Mouse (Mus musculus): ENCODE measurements at regions not wholly inside any gene's neighbourhood (a gene's known extent, or its start where the extent isn't known, plus 50 kb on each side); places are given as distances from the start of the nearest gene placed in this dataset.

GRCm38 (mm10) chr8:44656031-44656430, 279.2 kb upstream of the Fat1 start:
- H3K9me3 ChIP-seq, result no peaks in the 10 kb centered on the region
- H3K27me3 ChIP-seq, result no peaks in the 10 kb centered on the region
- ATAC-seq (ENCODE audit: insufficient number of reproducible peaks, insufficient read depth, low FRiP score, low TSS enrichment), result no peak

GRCm38 (mm10) chr8:44656470-44656869, 278.8 kb upstream of the Fat1 start:
- H3K36me3 ChIP-seq, result no peaks in the 10 kb centered on the region
- ATAC-seq (ENCODE audit: insufficient number of reproducible peaks, insufficient read depth, low FRiP score, low TSS enrichment), result no peak
- 74% methylated on average over 4 of the region's 4 CpGs for WGBS
- no peak overlapping the region for H3K4me2 ChIP-seq (replicated peaks)
- no peak overlapping the region for H3K27ac ChIP-seq
- H3K4me1 ChIP-seq, result no peaks in the 10 kb centered on the region
- no peaks in the 10 kb centered on the region for H3K9me3 ChIP-seq
- no peaks in the 10 kb centered on the region for H3K27me3 ChIP-seq
- H3K4me3 ChIP-seq, result no peak overlapping the region
- H3K9ac ChIP-seq, result no peak overlapping the region

More at GRCm38 (mm10) chr8:44656031-44656430, 279.2 kb upstream of the Fat1 start:
- H3K4me3 ChIP-seq, result no peak overlapping the region
- no peak overlapping the region for H3K9ac ChIP-seq
- no peak overlapping the region for H3K27ac ChIP-seq
- H3K4me2 ChIP-seq (replicated peaks), result no peak overlapping the region
- H3K4me1 ChIP-seq, result no peaks in the 10 kb centered on the region
- no peaks in the 10 kb centered on the region for H3K36me3 ChIP-seq

GRCm38 (mm10) chr8:44661696-44662095, 273.6 kb upstream of the Fat1 start:
- Histone ChIP-seq H3K4me3 (no peak overlapping the region), H3K4me2 (replicated peaks) (no peak overlapping the region), H3K36me3 (no peaks in the 10 kb centered on the region), H3K27ac (no peak overlapping the region), H3K4me1 (no peaks in the 10 kb centered on the region), H3K9ac (no peak overlapping the region), H3K27me3 (no peaks in the 10 kb centered on the region), H3K9me3 (no peaks in the 10 kb centered on the region)
- 69% methylated on average over 2 of the region's 2 CpGs for WGBS
- no peak for ATAC-seq (ENCODE audit: insufficient number of reproducible peaks, insufficient read depth, low FRiP score, low TSS enrichment)

GRCm38 (mm10) chr8:44687126-44687525, 248.1 kb upstream of the Fat1 start:
- Histone ChIP-seq H3K4me3 (no peak overlapping the region), H3K9me3 (no peaks in the 10 kb centered on the region), H3K27ac (no peak overlapping the region), H3K4me1 (no peaks in the 10 kb centered on the region), H3K36me3 (no peaks in the 10 kb centered on the region), H3K27me3 (no peaks in the 10 kb centered on the region), H3K4me2 (replicated peaks) (no peak overlapping the region), H3K9ac (no peak overlapping the region)
- WGBS, result 93% methylated on average over 9 of the region's 9 CpGs
- ATAC-seq (ENCODE audit: insufficient number of reproducible peaks, insufficient read depth, low FRiP score, low TSS enrichment), result no peak

GRCm38 (mm10) chr8:44689837-44690592, 245.2 kb upstream of the Fat1 start:
- H3K9me3 ChIP-seq, result no peaks in the 10 kb centered on the region
- H3K27me3 ChIP-seq, result no peaks in the 10 kb centered on the region
- no peak overlapping the region for H3K4me3 ChIP-seq
- no peaks in the 10 kb centered on the region for H3K36me3 ChIP-seq
- H3K4me2 ChIP-seq (replicated peaks), result no peak overlapping the region
- H3K4me1 ChIP-seq, result no peaks in the 10 kb centered on the region
- 81% methylated on average over 9 of the region's 9 CpGs for WGBS
- no peak overlapping the region for H3K9ac ChIP-seq
- no peak overlapping the region for H3K27ac ChIP-seq
- ATAC-seq (ENCODE audit: insufficient number of reproducible peaks, insufficient read depth, low FRiP score, low TSS enrichment), result no peak

- no peak overlapping the region for H3K4me3 ChIP-seq
- no peaks in the 10 kb centered on the region for H3K27me3 ChIP-seq
- no peaks in the 10 kb centered on the region for H3K4me1 ChIP-seq
- H3K27ac ChIP-seq, result no peak overlapping the region
- 77% methylated on average over 4 of the region's 4 CpGs for WGBS
- H3K9ac ChIP-seq, result no peak overlapping the region
- H3K36me3 ChIP-seq, result no peaks in the 10 kb centered on the region
- ATAC-seq (ENCODE audit: insufficient number of reproducible peaks, insufficient read depth, low FRiP score, low TSS enrichment), result no peak
- no peaks in the 10 kb centered on the region for H3K9me3 ChIP-seq
- no peak overlapping the region for H3K4me2 ChIP-seq (replicated peaks)
These were observed 244.7 kb upstream of the Fat1 start for GRCm38 (mm10) chr8:44690593-44690950.

GRCm38 (mm10) chr8:44691140-44691539, 244.1 kb upstream of the Fat1 start:
- H3K9me3 ChIP-seq, result no peaks in the 10 kb centered on the region
- no peak overlapping the region for H3K9ac ChIP-seq
- no peak overlapping the region for H3K27ac ChIP-seq
- H3K4me2 ChIP-seq (replicated peaks), result no peak overlapping the region
- no peak for ATAC-seq (ENCODE audit: insufficient number of reproducible peaks, insufficient read depth, low FRiP score, low TSS enrichment)
- no peaks in the 10 kb centered on the region for H3K4me1 ChIP-seq
- no peaks in the 10 kb centered on the region for H3K36me3 ChIP-seq
- no peak overlapping the region for H3K4me3 ChIP-seq
- WGBS, result 41% methylated on average over 7 of the region's 7 CpGs
- H3K27me3 ChIP-seq, result no peaks in the 10 kb centered on the region

- Histone ChIP-seq H3K4me3 (no peak overlapping the region), H3K36me3 (no peaks in the 10 kb centered on the region), H3K4me2 (replicated peaks) (no peak overlapping the region), H3K27ac (no peak overlapping the region), H3K9ac (no peak overlapping the region), H3K4me1 (no peaks in the 10 kb centered on the region), H3K9me3 (no peaks in the 10 kb centered on the region), H3K27me3 (no peaks in the 10 kb centered on the region)
- 72% methylated on average over 8 of the region's 8 CpGs for WGBS
- no peak for ATAC-seq (ENCODE audit: insufficient number of reproducible peaks, insufficient read depth, low FRiP score, low TSS enrichment)
These were observed 243.1 kb upstream of the Fat1 start for GRCm38 (mm10) chr8:44692036-44692688.

GRCm38 (mm10) chr8:44694861-44695260, 240.4 kb upstream of the Fat1 start:
- Histone ChIP-seq H3K4me1 (no peaks in the 10 kb centered on the region), H3K27me3 (no peaks in the 10 kb centered on the region), H3K9ac (no peak overlapping the region), H3K9me3 (no peaks in the 10 kb centered on the region), H3K36me3 (no peaks in the 10 kb centered on the region), H3K4me3 (no peak overlapping the region), H3K4me2 (replicated peaks) (no peak overlapping the region), H3K27ac (no peak overlapping the region)
- WGBS, result 71% methylated on average over 9 of the region's 9 CpGs
- no peak for ATAC-seq (ENCODE audit: insufficient number of reproducible peaks, insufficient read depth, low FRiP score, low TSS enrichment)

GRCm38 (mm10) chr8:44696066-44696853, 239.0 kb upstream of the Fat1 start:
- 43% methylated on average over 9 of the region's 9 CpGs for WGBS
- no peak overlapping the region for H3K27ac ChIP-seq
- no peak for ATAC-seq (ENCODE audit: insufficient number of reproducible peaks, insufficient read depth, low FRiP score, low TSS enrichment)

GRCm38 (mm10) chr8:44699384-44700105, 235.7 kb upstream of the Fat1 start:
- WGBS, result 84% methylated on average over 18 of the region's 18 CpGs
- Histone ChIP-seq H3K9me3 (no peaks in the 10 kb centered on the region), H3K9ac (no peak overlapping the region), H3K36me3 (no peaks in the 10 kb centered on the region), H3K4me1 (no peaks in the 10 kb centered on the region), H3K27ac (no peak overlapping the region), H3K4me2 (replicated peaks) (no peak overlapping the region), H3K4me3 (no peak overlapping the region), H3K27me3 (no peaks in the 10 kb centered on the region)
- ATAC-seq (ENCODE audit: insufficient number of reproducible peaks, insufficient read depth, low FRiP score, low TSS enrichment), result no peak

More at GRCm38 (mm10) chr8:44696066-44696853, 239.0 kb upstream of the Fat1 start:
- Histone ChIP-seq H3K36me3 (no peaks in the 10 kb centered on the region), H3K4me3 (no peak overlapping the region), H3K9ac (no peak overlapping the region), H3K9me3 (no peaks in the 10 kb centered on the region), H3K4me2 (replicated peaks) (no peak overlapping the region), H3K4me1 (no peaks in the 10 kb centered on the region), H3K27me3 (no peaks in the 10 kb centered on the region)
